Mouse (Mus musculus): ENCODE data around the gene Chchd4. TPM values are rescaled to one million over a fixed set of nuclear protein-coding genes. Genes with fewer than 3 reads are reported as not detected.

The Chchd4 gene
- polyA plus RNA-seq (2015; fragmentation: Nextera tagmentation; extraction: Ambion mirVana): 18.9 and 21.8 TPM in 2 replicates

- Histone ChIP-seq H3K27me3 (no peaks in the 10 kb centered on the region), H3K4me1 (peaks cover 21% of the 10 kb centered on the region), H3K4me3 (peak within 1 kb of the TSS; percentile 79), H3K9ac (peak within 1 kb of the TSS; percentile 76), H3K36me3 (peaks cover 46% of the 10 kb centered on the region), H3K27ac (peak within 1 kb of the TSS; percentile 88), H3K4me2 (peak within 1 kb of the TSS; percentile 76), H3K9me3 (no peaks in the 10 kb centered on the region)
- under 1% methylated on average over 74 of the region's 74 CpGs for WGBS
- peak; percentile 96 for ATAC-seq (ENCODE audit: insufficient number of reproducible peaks, low FRiP score, low TSS enrichment, low read depth)
These were observed at the start of gene Chchd4, which contains the start of gene Tmem43 for GRCm38 (mm10) chr6:91472868-91473804. Gene Chchd4 (minus strand): TSS chr6:91473546. Gene Tmem43 (plus strand): TSS chr6:91473703.

DNA sequence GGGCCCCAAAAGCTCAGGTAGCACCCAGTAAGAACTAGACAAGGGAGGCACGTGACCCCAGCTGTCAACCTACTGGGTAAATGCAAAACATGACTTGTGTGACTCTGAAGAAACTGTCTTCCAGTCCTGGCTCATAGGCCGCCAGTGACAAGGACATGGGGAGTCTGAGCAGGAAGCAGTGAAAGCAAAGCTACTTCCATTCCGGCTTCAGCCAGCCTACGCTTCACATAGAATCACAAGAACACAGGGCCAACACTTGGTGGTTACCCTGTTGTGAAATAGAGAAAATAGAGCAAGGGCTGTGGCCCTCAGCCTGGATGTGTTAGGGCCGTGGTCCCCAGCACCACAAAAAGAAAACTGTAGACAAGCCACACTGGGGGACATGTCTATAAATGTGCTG is 49.5 kb upstream of the Chchd4 start:
- 96% methylated on average over 5 of the region's 5 CpGs for WGBS
- Histone ChIP-seq H3K27ac (no peak overlapping the region), H3K4me3 (no peak overlapping the region), H3K9ac (no peak overlapping the region), H3K36me3 (peaks cover 67% of the 10 kb centered on the region), H3K27me3 (no peaks in the 10 kb centered on the region), H3K4me2 (no peak overlapping the region), H3K9me3 (no peaks in the 10 kb centered on the region), H3K4me1 (no peaks in the 10 kb centered on the region)
- ATAC-seq (ENCODE audit: insufficient number of reproducible peaks, low FRiP score, low TSS enrichment, low read depth): no peak

- no peak overlapping the region for H3K9ac ChIP-seq
- WGBS: 84% methylated on average over 7 of the region's 7 CpGs
- H3K27ac ChIP-seq: no peak overlapping the region
- no peak overlapping the region for H3K4me3 ChIP-seq
- H3K4me2 ChIP-seq: no peak overlapping the region
- peaks cover 17% of the 10 kb centered on the region for H3K4me1 ChIP-seq
- H3K27me3 ChIP-seq: no peaks in the 10 kb centered on the region
- peaks cover 57% of the 10 kb centered on the region for H3K36me3 ChIP-seq
- ATAC-seq (ENCODE audit: insufficient number of reproducible peaks, low FRiP score, low TSS enrichment, low read depth): no peak
- no peaks in the 10 kb centered on the region for H3K9me3 ChIP-seq
These were observed 45.2 kb upstream of the Chchd4 start for GRCm38 (mm10) chr6:91518454-91519020.

DNA sequence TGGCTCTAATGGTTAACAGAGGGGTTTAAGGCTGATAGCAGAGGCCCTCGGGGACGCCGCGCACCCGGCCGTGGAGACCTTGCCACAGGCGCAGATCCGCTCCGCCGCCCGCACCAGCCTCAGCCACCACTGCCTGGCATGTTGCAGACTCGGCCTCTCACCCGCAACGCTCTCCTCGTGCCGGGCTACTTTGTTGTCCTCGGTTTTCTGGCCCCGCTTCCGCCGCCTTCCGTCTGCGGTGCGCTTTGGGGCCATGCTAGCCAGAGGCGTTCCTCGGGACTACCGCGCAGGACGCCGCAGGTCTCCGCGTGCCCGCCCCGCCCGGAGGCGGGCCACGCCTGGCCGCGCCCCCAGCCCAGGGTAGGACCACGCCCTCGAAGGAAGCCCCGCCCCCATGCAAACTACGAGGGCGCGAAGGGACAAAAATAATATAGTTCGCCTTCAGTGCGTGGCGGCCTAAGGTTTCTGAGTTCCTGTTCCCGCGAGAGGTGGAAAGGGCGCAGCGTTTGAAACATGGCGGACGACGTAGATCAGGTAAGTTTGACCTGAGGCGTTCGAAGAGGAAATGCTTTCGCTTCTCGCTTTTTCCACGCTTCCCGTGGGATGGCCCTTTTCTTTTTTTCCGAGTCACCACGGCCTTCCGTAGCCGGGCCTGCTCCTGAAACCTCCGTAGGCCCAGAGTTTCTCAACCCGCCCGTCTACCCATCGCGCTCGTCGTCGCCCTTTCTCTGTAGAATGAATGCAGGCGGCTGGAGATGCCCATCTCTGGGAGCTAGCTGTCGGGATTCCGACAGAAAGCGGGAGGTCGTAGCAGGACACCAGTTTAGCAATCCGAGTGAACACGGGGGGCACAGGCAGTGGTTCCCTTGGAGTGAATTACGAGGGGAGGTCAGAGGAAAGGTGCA is 42.5 kb upstream of the Chchd4 start, which contains the start of the genes Xpc and Lsm3:
Gene Xpc, minus strand, starts transcription at position 344 of the 905 bp plus-strand sequence.
Gene Lsm3, plus strand, starts transcription at position 384 of the 905 bp plus-strand sequence.
- Histone ChIP-seq H3K36me3 (peaks cover 32% of the 10 kb centered on the region), H3K27ac (peak within 1 kb of the TSS; percentile 61), H3K9me3 (no peaks in the 10 kb centered on the region), H3K4me1 (peaks cover 17% of the 10 kb centered on the region), H3K27me3 (no peaks in the 10 kb centered on the region), H3K9ac (peak within 1 kb of the TSS; percentile 89), H3K4me2 (peak within 1 kb of the TSS; percentile 74), H3K4me3 (peak within 1 kb of the TSS; percentile 87)
- under 1% methylated on average over 79 of the region's 80 CpGs for WGBS
- ATAC-seq (ENCODE audit: insufficient number of reproducible peaks, low FRiP score, low TSS enrichment, low read depth): peak; percentile 98

- H3K9me3 ChIP-seq: no peaks in the 10 kb centered on the region
- H3K4me1 ChIP-seq: peaks cover 17% of the 10 kb centered on the region
- peak overlapping the region; percentile 71 for H3K9ac ChIP-seq
- 20% methylated on average over 10 of the region's 10 CpGs for WGBS
- peak overlapping the region; percentile 74 for H3K4me2 ChIP-seq
- H3K36me3 ChIP-seq: peaks cover 31% of the 10 kb centered on the region
- no peaks in the 10 kb centered on the region for H3K27me3 ChIP-seq
- no peak for ATAC-seq (ENCODE audit: insufficient number of reproducible peaks, low FRiP score, low TSS enrichment, low read depth)
- H3K27ac ChIP-seq: no peak overlapping the region
- H3K4me3 ChIP-seq: peak overlapping the region; percentile 87
These were observed 41.5 kb upstream of the Chchd4 start for GRCm38 (mm10) chr6:91514737-91515362.

- Histone ChIP-seq H3K27me3 (no peaks in the 10 kb centered on the region), H3K4me2 (no peak overlapping the region), H3K4me1 (peaks cover 17% of the 10 kb centered on the region), H3K9ac (no peak overlapping the region), H3K9me3 (no peaks in the 10 kb centered on the region), H3K27ac (no peak overlapping the region), H3K4me3 (no peak overlapping the region), H3K36me3 (peaks cover 25% of the 10 kb centered on the region)
- no peak for ATAC-seq (ENCODE audit: insufficient number of reproducible peaks, low FRiP score, low TSS enrichment, low read depth)
These were observed 40.8 kb upstream of the Chchd4 start for GRCm38 (mm10) chr6:91514135-91514534.

DNA sequence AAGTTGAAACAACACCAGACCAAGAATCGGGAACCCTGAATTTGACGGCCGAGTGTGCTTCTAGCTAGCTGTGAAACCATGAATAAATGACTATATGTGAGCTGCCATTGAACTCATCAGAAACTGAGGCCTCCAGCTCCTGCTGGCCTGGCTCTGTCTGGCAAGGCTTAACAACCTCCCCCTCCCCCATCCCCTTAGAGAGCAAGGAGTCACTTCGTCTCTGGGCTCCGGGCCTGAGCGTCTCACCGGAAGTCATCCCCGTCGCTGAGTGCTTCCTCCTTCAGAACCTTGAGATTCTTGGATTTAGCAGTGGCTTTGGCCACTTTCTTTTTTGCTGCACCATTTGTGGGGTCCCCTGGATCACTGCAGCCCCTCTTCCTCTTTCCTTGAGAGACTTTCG is 36.9 kb upstream of the Chchd4 start:
- H3K27me3 ChIP-seq: no peaks in the 10 kb centered on the region
- H3K36me3 ChIP-seq: peaks cover 49% of the 10 kb centered on the region
- no peak overlapping the region for H3K4me3 ChIP-seq
- no peak overlapping the region for H3K27ac ChIP-seq
- H3K4me2 ChIP-seq: no peak overlapping the region
- WGBS: 70% methylated on average over 10 of the region's 10 CpGs
- H3K9me3 ChIP-seq: no peaks in the 10 kb centered on the region
- H3K9ac ChIP-seq: no peak overlapping the region
- H3K4me1 ChIP-seq: peaks cover 10% of the 10 kb centered on the region
- no peak for ATAC-seq (ENCODE audit: insufficient number of reproducible peaks, low FRiP score, low TSS enrichment, low read depth)

GRCm38 (mm10) chr6:91509326-91509725 is 36.0 kb upstream of the Chchd4 start:
- H3K4me2 ChIP-seq: no peak overlapping the region
- ATAC-seq (ENCODE audit: insufficient number of reproducible peaks, low FRiP score, low TSS enrichment, low read depth): no peak
- no peak overlapping the region for H3K9ac ChIP-seq
- no peaks in the 10 kb centered on the region for H3K9me3 ChIP-seq
- no peak overlapping the region for H3K4me3 ChIP-seq
- 0 out of 2 replicates have a peak, but pooled peaks cover 3% of the 10 kb centered on the region for H3K4me1 ChIP-seq
- no peak overlapping the region for H3K27ac ChIP-seq
- 44% methylated on average over 7 of the region's 7 CpGs for WGBS
- peaks cover 57% of the 10 kb centered on the region for H3K36me3 ChIP-seq
- H3K27me3 ChIP-seq: no peaks in the 10 kb centered on the region

GRCm38 (mm10) chr6:91508041-91508440 is 34.7 kb upstream of the Chchd4 start:
- peaks cover 70% of the 10 kb centered on the region for H3K36me3 ChIP-seq
- H3K4me1 ChIP-seq: 0 out of 2 replicates have a peak, but pooled peaks cover 2% of the 10 kb centered on the region
- H3K4me2 ChIP-seq: no peak overlapping the region
- no peak overlapping the region for H3K9ac ChIP-seq
- ATAC-seq (ENCODE audit: insufficient number of reproducible peaks, low FRiP score, low TSS enrichment, low read depth): no peak
- H3K27ac ChIP-seq: no peak overlapping the region
- WGBS: 45% methylated on average over 3 of the region's 3 CpGs
- no peaks in the 10 kb centered on the region for H3K27me3 ChIP-seq
- H3K4me3 ChIP-seq: no peak overlapping the region
- no peaks in the 10 kb centered on the region for H3K9me3 ChIP-seq

DNA sequence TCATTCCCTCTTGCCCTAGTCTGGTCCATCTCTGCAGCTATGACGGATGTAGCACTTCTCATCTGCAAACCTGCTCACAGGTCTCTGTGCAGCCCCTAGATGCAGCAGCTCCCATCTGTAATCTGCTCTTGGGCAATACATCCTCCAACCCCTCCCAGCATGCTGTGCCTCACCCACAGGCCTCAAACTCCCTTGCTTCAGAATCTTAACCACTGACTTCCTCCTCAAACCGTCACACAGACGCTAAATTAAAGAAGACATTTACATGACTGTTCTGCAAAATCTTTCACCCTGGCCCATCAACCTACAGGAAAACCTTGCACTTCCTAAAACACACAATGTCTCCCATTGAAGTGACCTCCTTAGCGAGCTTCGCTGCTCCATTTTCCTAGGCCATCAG is 32.7 kb upstream of the Chchd4 start:
- no peak overlapping the region for H3K4me3 ChIP-seq
- H3K27me3 ChIP-seq: no peaks in the 10 kb centered on the region
- ATAC-seq (ENCODE audit: insufficient number of reproducible peaks, low FRiP score, low TSS enrichment, low read depth): no peak
- 0 out of 2 replicates have a peak, but pooled peaks cover 2% of the 10 kb centered on the region for H3K4me1 ChIP-seq
- WGBS: 90% methylated on average over 5 of the region's 5 CpGs
- H3K9ac ChIP-seq: no peak overlapping the region
- H3K36me3 ChIP-seq: peaks cover 85% of the 10 kb centered on the region
- H3K9me3 ChIP-seq: no peaks in the 10 kb centered on the region
- H3K27ac ChIP-seq: no peak overlapping the region
- no peak overlapping the region for H3K4me2 ChIP-seq

DNA sequence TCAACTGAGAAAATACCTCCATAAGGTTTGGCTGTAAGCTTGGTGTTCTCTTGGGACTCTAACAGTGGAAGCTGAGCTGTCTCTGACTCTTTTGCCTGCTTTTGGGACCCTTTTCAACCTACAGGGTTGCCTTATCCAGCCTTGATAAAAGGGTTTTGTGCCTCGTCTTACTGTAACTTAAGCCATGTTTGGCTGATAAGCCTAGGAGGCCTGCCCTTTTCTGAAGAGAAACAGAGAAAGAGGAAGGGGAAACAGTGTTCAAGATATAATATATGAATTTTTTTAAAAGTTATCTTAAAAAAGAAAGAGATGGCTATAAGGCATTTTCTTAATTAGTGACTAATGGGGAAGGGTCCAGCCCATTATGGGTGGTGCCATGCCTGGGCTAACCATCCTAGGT is 30.0 kb upstream of the Chchd4 start:
- Histone ChIP-seq H3K27ac (no peak overlapping the region), H3K9ac (no peak overlapping the region), H3K4me3 (no peak overlapping the region), H3K36me3 (peaks cover 94% of the 10 kb centered on the region), H3K4me2 (no peak overlapping the region), H3K4me1 (0 out of 2 replicates have a peak, but pooled peaks cover 2% of the 10 kb centered on the region), H3K9me3 (no peaks in the 10 kb centered on the region), H3K27me3 (no peaks in the 10 kb centered on the region)
- ATAC-seq (ENCODE audit: insufficient number of reproducible peaks, low FRiP score, low TSS enrichment, low read depth): no peak
- 74% methylated on average over 1 of the region's 1 CpGs for WGBS
